Mouse (Mus musculus): Measurements from ENCODE around the gene 9330161L09Rik.
"Not testable (repeated sequence)": the region's sequence is repeated elsewhere in the genome, so short reads cannot be mapped to it uniquely, and the experiment has no call there.

9330161L09Rik gene

GRCm38 (mm10) chr12:103407720-103408119 is at the start of gene 9330161L09Rik:
Gene 9330161L09Rik, minus strand, starts transcription at chr12:103407820.
- no peak for DNase-seq (ENCODE audit: low read depth, low spot score)

GRCm38 (mm10) chr12:103457140-103457539 is 49.5 kb upstream of the 9330161L09Rik start, which contains the start of gene Ifi27l2b:
Gene Ifi27l2b, minus strand, starts transcription at chr12:103457223.
- DNase-seq (ENCODE audit: low read depth, low spot score): no peak

- DNase-seq (ENCODE audit: low read depth, low spot score): not testable (repeated sequence)
These were observed 49.1 kb upstream of the 9330161L09Rik start for GRCm38 (mm10) chr12:103456727-103457126.

DNA sequence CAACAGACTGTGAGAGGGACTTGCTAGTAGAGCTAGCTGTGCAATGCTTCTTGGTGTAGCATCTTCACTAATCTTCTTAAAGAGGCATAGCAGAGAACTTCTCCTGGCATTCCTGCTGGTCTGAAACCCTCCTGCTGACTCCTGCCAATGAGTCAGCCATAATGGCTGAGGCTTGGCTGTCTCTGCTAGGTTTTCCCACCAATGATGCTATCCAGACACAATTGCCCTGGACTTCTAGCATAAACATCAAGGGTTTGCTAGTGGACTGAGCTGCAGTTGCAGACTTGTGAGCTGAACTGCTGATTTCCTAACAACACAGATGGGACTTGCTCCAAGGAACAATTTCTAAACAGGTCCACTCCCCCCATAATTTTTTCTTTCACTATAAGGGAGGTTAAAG is 45.7 kb upstream of the 9330161L09Rik start:
- DNase-seq (ENCODE audit: low read depth, low spot score): no peak

DNA sequence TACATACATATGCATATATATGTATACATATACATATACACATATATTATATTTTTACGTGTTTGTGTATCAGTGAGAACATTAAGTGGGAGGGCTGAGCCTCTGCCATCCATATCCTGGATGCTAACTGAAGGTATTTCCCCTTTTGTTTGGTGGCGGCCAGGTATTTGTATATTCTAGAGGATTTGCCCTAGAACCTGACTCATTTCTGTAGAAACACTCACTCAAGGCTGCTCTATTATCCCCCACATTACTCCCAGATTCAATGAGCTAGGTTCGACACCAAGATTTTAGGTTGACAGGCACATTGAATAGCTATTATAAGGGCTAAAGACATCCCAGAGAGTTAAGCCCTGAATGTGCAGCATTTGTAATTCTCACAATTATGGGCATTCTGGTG is 37.4 kb upstream of the 9330161L09Rik start:
- DNase-seq (ENCODE audit: low read depth, low spot score): no peak

DNA sequence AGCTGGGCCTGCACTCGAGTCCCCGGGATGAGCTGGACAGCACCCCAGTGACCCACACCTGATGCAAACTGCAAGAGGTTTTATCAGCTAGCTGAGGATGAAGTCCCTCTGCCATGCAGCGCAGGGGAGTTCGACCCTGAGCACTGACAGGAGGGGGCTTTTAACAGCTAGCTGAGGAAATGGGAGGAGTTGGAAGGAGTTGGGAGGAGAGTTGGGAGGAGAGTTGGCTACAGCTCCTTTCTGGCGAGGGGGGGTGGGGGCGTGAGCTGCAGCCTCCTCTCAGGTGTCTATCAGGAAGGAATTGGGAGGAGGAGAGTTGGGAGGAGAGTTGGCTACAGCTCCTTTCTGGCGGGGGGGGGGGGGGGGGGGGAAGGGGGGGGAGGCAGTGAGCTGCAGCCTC is 36.6 kb upstream of the 9330161L09Rik start:
- DNase-seq (ENCODE audit: low read depth, low spot score): not testable (repeated sequence)

DNA sequence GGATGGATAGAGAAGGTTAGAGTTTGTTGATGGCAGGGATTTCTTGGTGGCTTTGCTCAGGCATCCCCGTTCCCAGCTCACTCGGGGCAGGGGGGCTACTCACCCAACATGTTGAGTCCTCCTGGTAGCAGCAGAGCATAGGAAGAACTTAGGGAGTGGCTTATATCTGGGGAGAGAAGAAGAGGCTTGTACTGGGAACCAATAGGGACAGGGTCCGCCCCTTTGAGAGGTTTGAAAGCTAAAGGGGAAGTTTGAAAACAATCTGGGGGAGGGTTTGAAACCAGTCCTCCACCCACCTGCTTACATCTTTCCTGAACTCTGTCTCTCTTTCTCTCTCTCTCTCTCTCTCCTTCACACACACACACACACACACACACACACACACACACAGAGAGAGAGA is 35.9 kb upstream of the 9330161L09Rik start, which contains the start of gene Ifi27l2a:
TSS of gene Ifi27l2a (minus strand) at position 157 of the 400 bp plus-strand sequence.
- DNase-seq (ENCODE audit: low read depth, low spot score): no peak

DNA sequence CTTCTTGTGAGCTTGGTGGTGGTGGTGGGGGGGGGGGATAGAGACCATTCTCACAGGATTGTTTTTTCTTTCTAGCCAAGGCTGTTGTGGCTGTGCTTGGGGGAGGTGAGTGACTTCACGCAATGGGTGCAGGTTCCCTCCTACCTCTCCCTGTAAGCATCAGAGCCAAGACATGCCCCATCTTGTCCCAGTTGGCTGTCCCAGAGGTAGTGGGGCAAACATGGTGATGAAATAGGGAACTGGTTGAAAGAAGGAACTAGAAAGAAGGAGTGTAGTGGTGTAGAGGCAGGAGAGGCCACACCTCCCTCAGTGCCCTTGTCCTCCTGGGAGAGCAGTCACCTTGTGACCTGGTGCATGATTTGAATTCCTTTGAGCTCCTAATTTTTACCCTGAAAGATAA is 30.0 kb upstream of the 9330161L09Rik start:
- DNase-seq (ENCODE audit: low read depth, low spot score): no peak

DNA sequence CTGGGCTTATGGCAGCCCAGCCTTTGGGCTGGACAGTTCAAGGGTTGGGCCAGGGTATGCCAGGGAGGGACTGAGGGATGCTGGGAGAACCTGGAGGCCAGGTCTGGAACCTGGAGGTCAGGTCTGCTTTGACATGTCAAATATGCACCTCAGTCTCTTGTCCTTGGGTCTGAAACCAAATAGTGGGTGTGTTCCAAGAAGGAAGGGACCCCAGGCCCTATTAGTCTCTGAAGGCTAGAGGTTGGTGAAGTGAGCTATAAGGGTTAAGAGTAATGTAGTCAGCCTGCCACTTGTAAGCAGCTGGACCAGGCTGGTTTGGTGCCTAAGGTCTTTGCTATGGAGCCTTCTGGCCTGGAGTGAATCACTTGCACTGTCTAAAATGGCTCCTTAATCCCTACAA is 27.2 kb upstream of the 9330161L09Rik start:
- no peak for DNase-seq (ENCODE audit: low read depth, low spot score)

- DNase-seq (ENCODE audit: low read depth, low spot score): peak; percentile 74
These were observed 26.5 kb upstream of the 9330161L09Rik start, which contains the start of gene Ifi27 for GRCm38 (mm10) chr12:103433986-103434731. Gene Ifi27, plus strand, starts transcription at chr12:103434211.

GRCm38 (mm10) chr12:103433430-103433829 is 25.8 kb upstream of the 9330161L09Rik start:
- DNase-seq (ENCODE audit: low read depth, low spot score): no peak

DNA sequence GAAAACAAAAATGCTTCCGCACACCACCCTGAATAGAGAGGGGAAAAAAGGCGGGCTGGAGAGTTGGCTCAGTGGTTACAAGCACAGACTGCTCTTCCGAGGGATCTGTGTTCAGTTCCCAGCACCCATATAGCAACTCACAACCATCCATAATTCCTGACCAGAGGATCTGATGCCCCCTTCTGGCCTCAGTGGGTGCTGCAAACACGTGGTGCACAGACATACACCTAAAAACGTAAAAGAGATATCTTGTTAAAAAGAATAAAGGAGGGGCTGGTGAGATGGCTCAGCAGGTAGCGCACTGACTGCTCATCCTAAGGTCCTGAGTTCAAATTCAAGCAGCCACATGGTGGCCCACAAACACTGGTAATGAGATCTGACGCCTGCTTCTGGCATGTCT is 19.1 kb upstream of the 9330161L09Rik start:
- no peak for DNase-seq (ENCODE audit: low read depth, low spot score)

GRCm38 (mm10) chr12:103425729-103426470 is 18.3 kb upstream of the 9330161L09Rik start, which contains the start of gene Ddx24:
Gene Ddx24, minus strand, starts transcription at chr12:103425830.
- DNase-seq (ENCODE audit: low read depth, low spot score): peak; percentile 99

DNA sequence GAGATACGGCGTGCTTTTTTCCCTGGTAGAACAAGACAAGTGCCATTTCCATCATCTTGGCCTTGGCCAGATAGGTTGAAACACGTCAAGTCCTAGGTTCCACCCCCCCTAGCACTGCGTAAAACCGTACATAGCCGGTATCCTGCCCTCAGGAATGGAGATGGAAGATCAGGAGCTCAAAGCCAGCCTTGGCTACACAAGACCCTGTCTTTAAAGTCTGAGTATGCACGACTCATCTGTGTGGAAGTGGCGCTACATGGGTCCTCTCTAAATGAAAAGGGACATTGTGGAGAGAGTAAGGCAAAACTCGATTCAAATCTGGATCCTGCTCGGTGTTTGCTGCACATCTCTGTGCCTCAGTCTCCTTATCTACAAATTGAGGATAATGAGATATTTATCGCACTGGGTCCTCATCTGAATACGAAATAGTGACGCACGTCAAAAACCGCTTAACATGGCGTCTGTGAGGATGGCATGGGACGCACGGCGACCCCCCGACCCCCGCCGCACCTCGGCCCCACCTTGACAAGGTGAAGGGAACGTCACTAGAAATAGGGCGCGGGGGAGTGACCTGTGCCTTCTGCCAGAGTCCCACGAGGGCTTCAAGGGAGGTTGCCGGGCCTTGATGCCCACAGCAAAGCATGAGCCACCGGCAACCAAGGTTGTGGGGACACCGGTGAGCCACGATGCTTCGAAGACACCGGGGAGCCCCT is 17.6 kb upstream of the 9330161L09Rik start:
- no peak for DNase-seq (ENCODE audit: low read depth, low spot score)

DNA sequence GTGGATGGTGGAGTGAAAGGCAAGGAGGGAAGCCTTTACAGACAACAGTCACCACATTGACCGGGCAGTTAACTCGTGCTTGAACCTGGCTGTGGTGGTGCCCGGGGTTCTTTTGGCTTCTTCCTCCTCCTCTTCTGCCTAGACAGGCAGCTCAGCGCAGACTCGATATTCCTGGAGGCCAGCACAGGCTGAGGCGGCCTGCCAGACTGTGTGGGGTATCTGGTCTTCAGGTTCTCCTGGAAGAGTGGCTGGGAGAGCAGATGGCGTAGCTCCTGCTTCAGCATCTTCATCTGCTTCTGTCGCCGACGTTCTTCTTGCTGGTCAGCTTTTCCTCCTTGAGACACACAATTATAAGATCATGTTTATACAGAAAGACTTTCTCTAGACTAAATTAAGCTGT is 524 bp upstream of the 9330161L09Rik start:
- peak; percentile 62 for DNase-seq (ENCODE audit: low read depth, low spot score)

GRCm38 (mm10) chr12:103404131-103404530 is 3.5 kb downstream of the 9330161L09Rik start:
- no peak for DNase-seq (ENCODE audit: low read depth, low spot score)

GRCm38 (mm10) chr12:103396751-103397150 is 10.9 kb downstream of the 9330161L09Rik start:
- no peak for DNase-seq (ENCODE audit: low read depth, low spot score)

DNA sequence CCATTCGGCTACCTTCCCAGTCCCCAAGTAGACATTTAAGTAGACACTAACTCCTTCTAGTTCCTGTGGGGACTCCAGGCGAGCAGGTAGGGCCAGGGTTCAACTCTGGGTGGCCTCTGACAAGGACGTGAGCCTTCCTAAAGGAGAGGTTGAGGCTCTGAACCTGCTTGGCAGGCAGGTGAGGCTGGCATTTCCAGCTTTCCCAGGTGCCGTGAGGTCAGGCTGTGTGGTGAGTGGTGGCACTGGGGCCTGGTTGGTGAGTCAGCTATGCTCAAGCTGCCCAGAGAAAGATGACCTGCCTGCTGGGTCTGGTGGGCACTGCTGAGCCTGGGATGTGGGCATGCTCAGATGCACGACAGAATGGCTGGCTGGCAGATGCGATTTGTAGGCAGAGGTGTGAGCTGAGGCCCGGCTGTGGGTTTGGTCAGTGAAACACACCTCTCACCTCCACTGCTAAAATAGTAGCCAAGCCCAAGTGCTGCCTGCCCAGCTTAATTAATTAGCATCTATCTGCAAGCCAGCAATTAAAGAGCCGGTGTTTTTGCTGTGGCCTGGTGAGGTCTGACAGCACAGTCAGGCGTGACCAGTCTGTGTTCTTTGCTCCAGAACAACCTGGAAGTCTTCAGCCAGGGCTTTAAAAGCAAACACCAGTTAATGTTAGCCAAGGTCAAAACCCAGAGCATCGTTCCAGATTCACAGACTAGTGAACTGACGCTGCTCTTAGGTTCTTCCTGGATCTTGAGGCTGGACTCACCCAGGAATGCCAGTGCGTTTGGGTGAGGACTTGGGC is 11.9 kb downstream of the 9330161L09Rik start:
- no peak for DNase-seq (ENCODE audit: low read depth, low spot score)

DNA sequence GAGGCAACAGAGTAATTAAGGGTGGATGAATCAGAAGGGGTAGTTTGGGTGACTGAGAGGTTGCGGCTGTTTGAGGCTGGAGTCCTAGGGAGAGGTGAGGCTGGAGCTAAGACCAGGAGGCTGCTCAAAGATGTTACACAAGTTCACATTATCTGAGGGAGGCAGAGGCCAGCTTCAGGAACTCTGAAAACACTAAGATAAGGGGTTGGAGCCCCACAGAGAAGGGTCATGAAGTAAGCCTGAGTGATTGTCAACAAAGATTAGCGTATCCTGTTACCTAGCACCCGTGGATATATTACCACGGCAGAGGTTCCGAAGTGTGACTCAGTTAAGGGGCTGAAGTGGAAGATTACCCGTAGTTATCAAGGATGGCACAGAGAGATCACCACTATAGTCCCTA is 14.1 kb downstream of the 9330161L09Rik start:
- DNase-seq (ENCODE audit: low read depth, low spot score): no peak

DNA sequence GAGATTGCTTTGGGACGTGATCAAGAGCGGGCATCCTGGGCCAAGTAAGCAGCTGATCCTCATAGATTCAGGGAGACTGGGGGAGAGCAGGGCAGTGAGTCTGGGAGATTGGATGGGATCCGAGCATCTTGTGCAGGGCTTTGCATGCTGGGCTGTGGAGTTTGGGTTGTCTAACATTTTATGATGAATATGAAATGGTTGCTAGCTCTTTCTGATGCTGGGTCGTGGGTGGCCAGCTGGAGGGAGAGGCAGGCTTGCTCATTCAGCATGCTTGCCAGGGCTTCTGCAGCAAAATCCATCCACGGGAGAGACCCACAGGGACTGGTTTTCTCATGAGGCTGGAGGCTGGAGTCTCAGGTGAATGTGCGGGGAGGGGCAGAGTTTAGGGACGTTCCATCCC is 16.5 kb downstream of the 9330161L09Rik start:
- DNase-seq (ENCODE audit: low read depth, low spot score): peak; percentile 71

DNA sequence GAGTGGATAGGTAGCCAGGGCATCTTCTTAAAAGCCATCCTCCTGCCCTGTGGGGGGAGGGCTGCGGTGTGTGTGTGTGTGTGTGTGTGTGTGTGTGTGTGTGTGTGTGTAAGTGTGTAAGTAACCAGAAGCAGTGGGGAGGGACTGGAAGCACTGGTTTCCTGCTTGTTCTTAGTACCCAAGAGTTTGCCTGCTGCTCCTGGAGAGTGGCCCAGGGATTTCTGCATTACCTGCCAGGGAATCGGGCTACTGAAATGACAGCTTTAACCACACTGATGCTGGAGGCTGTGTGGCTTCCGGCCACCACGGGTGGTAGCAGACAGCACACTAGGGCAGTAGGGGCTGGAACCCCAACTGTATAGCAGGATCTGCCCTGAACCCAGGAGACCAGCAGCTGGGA is 17.6 kb downstream of the 9330161L09Rik start:
- no peak for DNase-seq (ENCODE audit: low read depth, low spot score)
